Mouse (Mus musculus) ES-E14 (cell line): ENCODE data around the gene Rps6.

Source experiments
- CHD2 ChIP-seq: IDR thresholded peaks from 2 replicates; pipeline ENCODE4 v1.6.1; 2014; ENCODE audit warnings: mild to moderate bottlenecking, low read depth, low read length, inconsistent platforms
- ZNF384 ChIP-seq: IDR thresholded peaks from 2 replicates; pipeline ENCODE4 v1.6.1; 2012; ENCODE audit warnings: low read depth, low read length, inconsistent platforms

- TF ChIP-seq CHD2: no peak
- no peak for TF ChIP-seq ZNF384
Observed at GRCm38 (mm10) chr4:86887879-86888278, 30.7 kb upstream of the Rps6 start.
